11 mouse cellular contexts compared by ENCODE assay signal in genomic region chr8:12948574-12948961, GRCm38 (mm10).
DNase-seq lines count a peak whose midpoint lies in the region; ATAC-seq lines count a peak whose summit lies in the region.
"Had no signal": no experiment of that assay in that cellular context is flagged by ENCODE, and none has a peak within 500 bp of the region (broad histone marks: within the 10 kb centered on the region; RNA-seq: fewer than 3 reads in every experiment).

No protein-coding gene starts in this region.

- no peaks in the 10 kb centered on the region for H3K36me3 ChIP-seq in kidney, embryonic 14.5 days (ENCODE audit: control insufficient read depth, insufficient read depth, low read length)
- no peaks in the 10 kb centered on the region for H3K36me3 ChIP-seq in hindbrain, embryonic 10.5 days
- H3K36me3 ChIP-seq in midbrain, embryonic 16.5 days (ENCODE audit: control insufficient read depth, insufficient read depth, low read length), result no peaks in the 10 kb centered on the region

- no peak for DNase-seq in kidney, postnatal 36 days
- DNase-seq in cerebellum, postnatal 14 days, result peak; percentile 44 to 65
- peak; percentile 42 for DNase-seq in hindbrain, embryonic 10.5 days (ENCODE audit: low spot score)
- no peak for DNase-seq in layer of hippocampus, adult 11-12 months (ENCODE audit: low spot score)
- no peak for DNase-seq in thymus, postnatal 36 days
- DNase-seq: lung, postnatal 36 days; thymus, adult 2 months had no signal

- WGBS in kidney, embryonic 14.5 days, result 12% methylated on average over 3 of the region's 3 CpGs
- WGBS in hindbrain, embryonic 10.5 days, result 20% methylated on average over 3 of the region's 3 CpGs
- 2% methylated on average over 3 of the region's 3 CpGs for WGBS in midbrain, embryonic 16.5 days

- peaks cover 29% of the 10 kb centered on the region for H3K4me1 ChIP-seq in kidney, embryonic 14.5 days (ENCODE audit: control insufficient read depth, insufficient read depth, low read length)
- H3K4me1 ChIP-seq in hindbrain, embryonic 10.5 days (replicated peaks), result peaks cover 77% of the 10 kb centered on the region
- peaks cover 41% of the 10 kb centered on the region for H3K4me1 ChIP-seq in midbrain, embryonic 16.5 days (ENCODE audit: control insufficient read depth, insufficient read depth, low read length)

- no peaks in the 10 kb centered on the region for H3K27me3 ChIP-seq in kidney, embryonic 14.5 days (ENCODE audit: control insufficient read depth, insufficient read depth, low read length)
- H3K27me3 ChIP-seq in hindbrain, embryonic 10.5 days (ENCODE audit: insufficient read depth, poor library complexity, severe bottlenecking), result no peaks in the 10 kb centered on the region
- no peaks in the 10 kb centered on the region for H3K27me3 ChIP-seq in midbrain, embryonic 16.5 days (ENCODE audit: control insufficient read depth, insufficient read depth, low read depth, low read length)

- H3K9me3 ChIP-seq in kidney, embryonic 14.5 days (ENCODE audit: control insufficient read depth, low read length), result no peaks in the 10 kb centered on the region
- no peaks in the 10 kb centered on the region for H3K9me3 ChIP-seq in hindbrain, embryonic 10.5 days
- H3K9me3 ChIP-seq in midbrain, embryonic 16.5 days (replicated peaks; ENCODE audit: control insufficient read depth, low read length, poor library complexity, severe bottlenecking), result no peaks in the 10 kb centered on the region

- H3K4me2 ChIP-seq in kidney, embryonic 14.5 days (replicated peaks; ENCODE audit: low read depth, low read length), result peak overlapping the region; percentile 64
- H3K4me2 ChIP-seq in midbrain, embryonic 16.5 days (ENCODE audit: low read length), result peak overlapping the region; percentile 97

- peak overlapping the region; percentile 42 for H3K4me3 ChIP-seq in kidney, embryonic 14.5 days (ENCODE audit: low read length)
- peak overlapping the region; percentile 51 for H3K4me3 ChIP-seq in hindbrain, embryonic 10.5 days
- peak overlapping the region; percentile 77 for H3K4me3 ChIP-seq in midbrain, embryonic 16.5 days (ENCODE audit: low read depth, low read length)
- H3K4me3 ChIP-seq: erythroblast, embryonic 14.5 days had no signal

- 0 out of 2 replicates have a peak overlapping the region, but pooled peaks have one; percentile 77 for H3K27ac ChIP-seq in kidney, embryonic 14.5 days (ENCODE audit: low read depth, low read length)
- H3K27ac ChIP-seq in hindbrain, embryonic 10.5 days, result peak overlapping the region; percentile 85
- H3K27ac ChIP-seq in midbrain, embryonic 16.5 days (ENCODE audit: low read length), result peak overlapping the region; percentile 99

- H3K9ac ChIP-seq in kidney, embryonic 14.5 days (ENCODE audit: low read depth, low read length), result peak overlapping the region; percentile 56
- peak overlapping the region; percentile 91 for H3K9ac ChIP-seq in midbrain, embryonic 16.5 days (ENCODE audit: low read depth, low read length)

- ATAC-seq in kidney, embryonic 14.5 days (ENCODE audit: low FRiP score, low TSS enrichment), result no peak
- ATAC-seq in midbrain, embryonic 16.5 days, result peak; percentile 33; the same call in 1 of the 2 replicates
- no peak for ATAC-seq in inflammation-experienced regulatory T-cells, adult 6 months

Comparison
In these comparisons a context has a peak if more than half of its experiments do, and no peak if none do; other contexts are left out.
1. DNase-seq: peak in cerebellum, postnatal 14 days (2 of 2) and hindbrain, embryonic 10.5 days (single experiment); none in kidney, postnatal 36 days (0 of 2), layer of hippocampus, adult 11-12 months (single experiment) and thymus, postnatal 36 days (0 of 2).
2. Peak in every context shown above with its lines, with median percentiles within 50 percentile points of each other: H3K27ac ChIP-seq and H3K4me3 ChIP-seq.